Mouse (Mus musculus): ENCODE measurements around the gene Runx1.

DNA sequence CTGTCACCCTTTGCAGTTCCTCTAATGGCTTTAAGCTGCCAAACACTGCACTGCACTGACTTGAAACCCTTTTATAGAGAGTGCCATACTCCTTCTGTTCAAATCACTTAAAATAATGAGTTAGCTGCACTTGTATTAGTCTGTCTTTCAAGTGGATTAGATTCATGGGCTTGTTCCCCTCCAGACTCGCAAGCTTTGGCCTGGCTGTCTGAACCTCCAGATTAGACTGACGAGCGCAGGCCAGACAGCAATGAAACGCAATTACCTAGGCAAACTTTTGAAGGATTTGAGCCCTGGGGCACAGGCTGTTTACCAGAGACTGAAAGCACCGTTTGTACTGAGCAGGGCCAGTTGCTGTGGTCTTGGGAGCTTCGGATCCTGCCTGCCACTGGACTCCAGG, 198.7 kb downstream of the Runx1 start:
- no peak for TF ChIP-seq ZC3H11A (IDR thresholded peaks at IDR 0.05; ENCODE audit: borderline replicate concordance, low read depth, low read length)
- no peak for TF ChIP-seq ZNF384 (IDR thresholded peaks at IDR 0.05; ENCODE audit: low read depth, low read length)
- TF ChIP-seq HCFC1 (IDR thresholded peaks at IDR 0.05; ENCODE audit: borderline replicate concordance, insufficient read depth, low read length), result no peak
- no peak for TF ChIP-seq MAFK (IDR thresholded peaks at IDR 0.05; ENCODE audit: insufficient read depth, low read depth, low read length)
- no peak for TF ChIP-seq CHD2 (IDR thresholded peaks at IDR 0.05; ENCODE audit: low read depth, low read length)

Data from ES-E14 (cell line).